Mouse (Mus musculus) embryonic facial prominence, embryonic 12.5 days (tissue): ENCODE data around the gene D630003M21Rik. TPM values are rescaled to one million over a fixed set of nuclear protein-coding genes. Genes with fewer than 3 reads are reported as not detected.

Experiments
- ATAC-seq: fragments of 200-750 bp; cut with Nextera tagmentation; 2 replicates; pipeline ENCODE4 v1.8.0; 2017; ENCODE audit not compliant: insufficient number of reproducible peaks, insufficient read depth, low FRiP score, low TSS enrichment
- H3K27ac ChIP-seq: fragments of 300-500 bp; sonication (generic); 2 replicates; pipeline ENCODE4 v1.5.1; 2016; ENCODE audit warnings: mild to moderate bottlenecking
- H3K27me3 ChIP-seq: fragments of 300-500 bp; sonication (generic); 2 replicates; pipeline ENCODE4 v1.6.1; 2016; ENCODE audit warnings: mild to moderate bottlenecking, moderate library complexity
- H3K36me3 ChIP-seq: fragments of 300-500 bp; sonication (generic); 2 replicates; pipeline ENCODE4 v1.6.1; 2016; ENCODE audit warnings: mild to moderate bottlenecking
- H3K4me1 ChIP-seq: fragments of 300-500 bp; sonication (generic); 2 replicates; pipeline ENCODE4 v1.6.1; 2016
- H3K4me2 ChIP-seq: fragments of 300-500 bp; sonication (generic); replicated peaks from 2 replicates; pipeline ENCODE4 v1.6.1; 2016; ENCODE audit warnings: mild to moderate bottlenecking, moderate library complexity
- H3K4me3 ChIP-seq: fragments of 300-500 bp; sonication (generic); 2 replicates; pipeline ENCODE4 v1.5.1; 2016; ENCODE audit warnings: mild to moderate bottlenecking
- H3K9ac ChIP-seq: fragments of 300-500 bp; sonication (generic); 2 replicates; pipeline ENCODE4 v1.6.1; 2016; ENCODE audit warnings: mild to moderate bottlenecking, moderate library complexity
- H3K9me3 ChIP-seq: fragments of 300-500 bp; sonication (generic); 2 replicates; pipeline ENCODE4 v1.6.1; 2016; ENCODE audit warnings: mild to moderate bottlenecking, moderate library complexity
- WGBS: fragments of 180-500 bp; shearing (Covaris S2); methylation state at CpG from one replicate; pipeline ENCODE4 v1.1.7; 2016; 5-methylcytosine and 5-hydroxymethylcytosine counted together
- microRNA-seq: library from miRNA; unstranded; fragments of <30 nt; microRNA quantifications from one replicate; pipeline ENCODE4, GENCODE M21; 2017
- polyA plus RNA-seq: library from polyadenylated mRNA; unstranded; fragments of >200 nt; fragmentation: Nextera tagmentation; extraction: Ambion mirVana; gene quantifications from 2 replicates; pipeline ENCODE4 v1.2.1, GENCODE M21; 2016

Gene D630003M21Rik
- polyA plus RNA-seq, 1 experiment from 2014 or later, result 5.9 TPM

DNA sequence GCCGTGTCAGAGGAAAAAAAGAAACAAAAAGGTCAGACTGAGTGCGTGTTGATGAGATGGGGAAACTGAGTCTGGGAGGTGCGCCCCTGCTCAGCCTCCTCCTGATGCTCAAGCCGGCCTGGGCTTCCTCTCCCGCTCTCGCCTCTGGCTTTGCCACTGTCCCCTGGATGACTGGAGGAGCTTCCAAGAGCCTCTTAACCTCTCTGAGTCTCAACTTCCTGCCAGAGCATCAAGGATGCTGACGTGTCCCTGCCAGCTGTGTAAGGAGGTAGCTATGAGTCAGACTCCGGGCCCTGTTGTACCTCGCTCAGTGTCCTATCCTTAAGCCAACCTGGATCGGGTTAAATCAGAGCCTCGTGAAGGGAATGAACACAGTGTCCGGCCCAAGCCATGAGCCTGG is 91.3 kb downstream of the D630003M21Rik start:
- peaks cover 21% of the 10 kb centered on the region; the same call in 1 of the 2 replicates for H3K4me1 ChIP-seq
- no peaks in the 10 kb centered on the region for H3K36me3 ChIP-seq
- no peak overlapping the region for H3K9ac ChIP-seq
- H3K4me3 ChIP-seq, result no peak overlapping the region
- no peak overlapping the region for H3K4me2 ChIP-seq
- no peaks in the 10 kb centered on the region for H3K27me3 ChIP-seq
- 81% methylated on average over 12 of the region's 12 CpGs for WGBS
- H3K9me3 ChIP-seq, result no peaks in the 10 kb centered on the region
- ATAC-seq, result no peak
- no peak overlapping the region for H3K27ac ChIP-seq

DNA sequence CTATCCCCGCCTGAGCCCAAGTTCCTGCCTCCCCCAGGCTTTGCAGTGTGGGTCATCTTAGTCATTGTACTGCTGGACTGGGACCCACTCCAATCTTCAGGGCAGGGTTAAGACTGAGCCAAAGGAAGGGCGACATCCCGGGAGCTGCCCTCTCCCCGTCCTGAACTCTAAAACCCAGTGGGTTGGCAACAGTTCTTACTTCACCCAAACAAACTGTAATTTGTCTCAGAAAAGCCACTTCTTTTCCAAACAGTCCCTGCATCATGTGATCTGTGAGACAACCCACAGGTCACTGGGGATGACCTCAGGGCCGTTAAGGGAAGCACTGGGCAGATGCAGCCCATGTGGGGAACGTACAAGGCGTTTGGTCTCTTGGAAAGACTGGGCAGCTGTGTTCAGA is 92.8 kb downstream of the D630003M21Rik start:
- H3K4me2 ChIP-seq, result no peak overlapping the region
- H3K9me3 ChIP-seq, result no peaks in the 10 kb centered on the region
- no peak for ATAC-seq
- H3K9ac ChIP-seq, result no peak overlapping the region
- no peaks in the 10 kb centered on the region for H3K36me3 ChIP-seq
- no peak overlapping the region for H3K27ac ChIP-seq
- no peaks in the 10 kb centered on the region for H3K27me3 ChIP-seq
- no peak overlapping the region for H3K4me3 ChIP-seq
- H3K4me1 ChIP-seq, result peaks cover 21% of the 10 kb centered on the region; the same call in 1 of the 2 replicates
- whole genome bisulfite sequencing, result 40% methylated on average over 7 of the region's 7 CpGs

DNA sequence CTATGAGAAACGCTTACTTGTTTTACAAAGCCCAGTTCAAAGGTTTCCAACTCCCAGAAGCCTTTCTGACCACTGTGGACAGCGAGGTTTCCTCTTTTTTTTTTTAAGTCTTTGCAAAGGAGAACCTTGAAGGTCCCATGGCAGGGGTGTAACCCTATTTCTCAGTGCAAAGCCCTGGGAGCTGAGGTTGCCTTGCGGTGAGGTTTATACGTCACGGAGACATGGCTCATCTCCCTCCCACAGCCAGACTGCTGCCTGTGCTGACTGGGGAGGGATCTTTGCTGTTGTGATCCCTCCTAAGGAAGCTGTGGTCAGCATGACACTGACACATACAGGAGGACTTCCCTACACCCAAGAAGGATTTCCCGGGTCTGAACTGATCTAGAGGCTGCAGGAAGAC is 96.0 kb downstream of the D630003M21Rik start:
- Histone ChIP-seq H3K4me2 (no peak overlapping the region), H3K4me3 (no peak overlapping the region), H3K36me3 (no peaks in the 10 kb centered on the region), H3K9ac (no peak overlapping the region), H3K27me3 (no peaks in the 10 kb centered on the region), H3K4me1 (peaks cover 16% of the 10 kb centered on the region), H3K27ac (no peak overlapping the region), H3K9me3 (no peaks in the 10 kb centered on the region)
- ATAC-seq, result no peak
- WGBS, result 80% methylated on average over 6 of the region's 6 CpGs

Small RNAs within 50 kb of the gene (microRNA-seq; reads per million reads assigned to microRNA genes)
- gene Mir7685, result not detected

Other genes starting within 250 kb of the D630003M21Rik start
- gene Tti1, start 200.8 kb downstream of the D630003M21Rik start, polyA plus RNA-seq, result 29.6 and 30.8 TPM in 2 replicates
- gene Rprd1b, start 200.7 kb downstream of the D630003M21Rik start, polyA plus RNA-seq, result 52.8 and 53.8 TPM in 2 replicates
- gene Tgm2, start 82.8 kb downstream of the D630003M21Rik start, polyA plus RNA-seq, result 7.7 and 9.0 TPM in 2 replicates
- gene Bpi, start 28.9 kb upstream of the D630003M21Rik start, polyA plus RNA-seq, result not detected in 2 replicates
- 4.2 and 4.6 TPM in 2 replicates for gene Lbp, start 77.3 kb upstream of the D630003M21Rik start, polyA plus RNA-seq
- gene Snhg11, start 146.4 kb upstream of the D630003M21Rik start, polyA plus RNA-seq, result 18.7 and 25.2 TPM in 2 replicates
- gene Ralgapb, start 180.6 kb upstream of the D630003M21Rik start, polyA plus RNA-seq, result 18.9 and 21.4 TPM in 2 replicates